In the genomic region with DNA sequence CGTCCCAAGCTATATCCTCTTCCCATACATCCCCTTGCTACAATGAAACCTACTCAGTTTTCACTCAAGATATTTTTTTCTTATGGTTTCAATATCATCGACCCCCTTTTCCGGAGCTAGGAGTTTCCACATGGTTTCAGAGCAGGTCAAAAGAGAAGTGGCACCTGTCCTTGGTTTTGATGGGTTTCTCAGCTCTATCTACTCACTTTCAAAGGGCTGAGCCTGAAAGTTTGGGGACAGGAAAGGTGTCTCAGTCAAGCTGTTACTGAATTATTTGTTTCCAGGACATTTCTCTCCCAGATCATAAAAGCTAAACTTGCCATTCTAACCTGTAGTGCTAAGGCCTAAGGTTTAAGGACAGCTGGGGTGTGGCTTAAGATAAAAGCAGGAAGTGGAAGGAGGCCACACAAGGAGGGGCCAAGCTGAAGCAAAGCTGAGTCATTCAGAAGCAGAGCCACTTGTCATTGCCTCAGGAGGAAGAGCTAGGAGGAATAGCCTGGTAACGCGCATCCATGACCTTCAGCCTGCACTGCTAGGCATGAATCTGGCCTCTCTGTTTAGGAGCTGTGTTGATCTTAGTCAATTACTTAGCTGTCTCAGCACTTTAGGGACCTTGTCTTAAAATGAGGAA, we compare ENCODE assay signal across 12 mouse cellular contexts. TPM values are rescaled to one million over a fixed set of nuclear protein-coding genes. Genes with fewer than 3 reads are reported as not detected.
DNase-seq lines count a peak whose midpoint lies in the region; ATAC-seq and TF ChIP-seq lines count a peak whose summit lies in the region.
"Had no signal": no experiment of that assay in that cellular context is flagged by ENCODE, and none has a peak within 500 bp of the region (broad histone marks: within the 10 kb centered on the region; RNA-seq: fewer than 3 reads in every experiment).

No protein-coding gene starts in this region.

- TF ChIP-seq CTCF in liver, adult 2 months (IDR thresholded peaks at IDR 0.05; ENCODE audit: low read depth, low read length), result no peak

- peak; percentile 88 for ATAC-seq in activated CD4-positive, CD25-positive, alpha-beta regulatory T cell, adult 4 months
- peak; percentile 96 for ATAC-seq in monocyte, adult 5-6 weeks (replicated peaks; ENCODE audit: insufficient number of reproducible peaks, low FRiP score, low TSS enrichment, poor library complexity, severe bottlenecking)
- ATAC-seq: midbrain, embryonic 13.5 days had no signal

- WGBS in liver, adult 2 months, result 79% methylated on average over 5 of the region's 5 CpGs

- H3K9ac ChIP-seq in liver, adult 2 months (ENCODE audit: low read depth, low read length), result no peak overlapping the region
- H3K9ac ChIP-seq: midbrain, embryonic 13.5 days had no signal

- no peaks in the 10 kb centered on the region for H3K4me1 ChIP-seq in liver, adult 2 months (ENCODE audit: control insufficient read depth, insufficient read depth, low read length)
- H3K4me1 ChIP-seq: midbrain, embryonic 13.5 days had no signal

- no peaks in the 10 kb centered on the region for H3K27me3 ChIP-seq in liver, adult 2 months (ENCODE audit: control insufficient read depth, insufficient read depth, low read length)
- H3K27me3 ChIP-seq: midbrain, embryonic 13.5 days had no signal

- no peaks in the 10 kb centered on the region for H3K79me2 ChIP-seq in liver, adult 2 months (ENCODE audit: control insufficient read depth, insufficient read depth, low read length)

- H3K36me3 ChIP-seq in liver, adult 2 months (ENCODE audit: control insufficient read depth, insufficient read depth, low read length), result no peaks in the 10 kb centered on the region
- H3K36me3 ChIP-seq: midbrain, embryonic 13.5 days had no signal

- DNase-seq in adrenal gland, adult 2 months, result peak; percentile 40
- DNase-seq in adrenal gland, postnatal 10 days, result no peak
- DNase-seq in liver, adult 2 months (ENCODE audit: extremely low read depth, low read depth, low spot score), result peak; percentile 42
- no peak for DNase-seq in layer of hippocampus, postnatal 36 days
- no peak for DNase-seq in urinary bladder, adult 18-20 months (ENCODE audit: low spot score in 2 of 2)
- no peak for DNase-seq in adipocyte (ENCODE audit: low spot score)
- DNase-seq: gastrocnemius, adult 2 months; right cerebral cortex, adult 18-20 months had no signal

- H3K4me3 ChIP-seq in liver, adult 2 months (ENCODE audit: insufficient read depth, low read depth, low read length), result no peak overlapping the region
- H3K4me3 ChIP-seq: gastrocnemius, adult 2 months; midbrain, embryonic 13.5 days had no signal

- H3K27ac ChIP-seq in liver, adult 2 months (replicated peaks; ENCODE audit: insufficient read depth, low read depth, low read length), result no peak overlapping the region
- H3K27ac ChIP-seq: gastrocnemius, adult 2 months; midbrain, embryonic 13.5 days had no signal

- TF ChIP-seq POLR2A in liver, adult 2 months (IDR thresholded peaks at IDR 0.05; ENCODE audit: extremely low read depth, insufficient read depth, low read length), result no peak

RNA-seq across cellular contexts. Expression of gene Cd86, which starts 39.2 kb away (rescaled TPM):
- 1 to 10 TPM; 1.6 to 2.8 TPM for total RNA-seq in adrenal gland, adult 2 months (2021)
- polyA plus RNA-seq in adrenal gland, adult 2 months (2012; rRNA removed), result 0.19 and 0.48 TPM in 2 replicates
- total RNA-seq in adrenal gland, postnatal 10 days (2021), result 1 to 10 TPM; 1.8 to 2.8 TPM
- 10 to 100 TPM; 45.6 to 47.4 TPM for polyA plus RNA-seq in activated CD4-positive, CD25-positive, alpha-beta regulatory T cell, adult 4 months (2017; shearing (Covaris generic))
- 5.2 and 5.3 TPM in 2 replicates for total RNA-seq in liver, adult 2 months (2014; rRNA removed)
- 0.68 and 0.99 TPM in 2 replicates for polyA plus RNA-seq in liver, adult 2 months (2012; rRNA removed)
- 63.3 to 72.4 TPM (median 72.1 TPM) in 3 replicates for total RNA-seq in monocyte, adult 5-6 weeks (2017)
- total RNA-seq in layer of hippocampus, postnatal 36 days (2021), result 1 to 10 TPM; 1.3 to 1.4 TPM
- polyA plus RNA-seq: C2C12 had no signal

Comparison
In these comparisons a context has a peak if more than half of its experiments do, and no peak if none do; other contexts are left out.
1. DNase-seq: peak in adrenal gland, adult 2 months (single experiment) and liver, adult 2 months (single experiment); none in adrenal gland, postnatal 10 days (single experiment), layer of hippocampus, postnatal 36 days (0 of 2), urinary bladder, adult 18-20 months (0 of 2) and adipocyte (single experiment).
2. RNA of gene Cd86, which starts 39.2 kb away (total RNA-seq): 63.3 to 72.4 TPM in monocyte, adult 5-6 weeks; 5.2 to 5.3 TPM in liver, adult 2 months, 1.6 to 2.8 TPM in adrenal gland, adult 2 months, 1.8 to 2.8 TPM in adrenal gland, postnatal 10 days and 1.3 to 1.4 TPM in layer of hippocampus, postnatal 36 days; every median in the first group is over 10 times any median in the second.